Mouse (Mus musculus): ENCODE data around the gene Slc38a3. TPM values are rescaled to one million over a fixed set of nuclear protein-coding genes. Genes with fewer than 3 reads are reported as not detected.

The Slc38a3 gene
- polyA plus RNA-seq, 1 experiment from 2014 or later, result 7.0 TPM

DNA sequence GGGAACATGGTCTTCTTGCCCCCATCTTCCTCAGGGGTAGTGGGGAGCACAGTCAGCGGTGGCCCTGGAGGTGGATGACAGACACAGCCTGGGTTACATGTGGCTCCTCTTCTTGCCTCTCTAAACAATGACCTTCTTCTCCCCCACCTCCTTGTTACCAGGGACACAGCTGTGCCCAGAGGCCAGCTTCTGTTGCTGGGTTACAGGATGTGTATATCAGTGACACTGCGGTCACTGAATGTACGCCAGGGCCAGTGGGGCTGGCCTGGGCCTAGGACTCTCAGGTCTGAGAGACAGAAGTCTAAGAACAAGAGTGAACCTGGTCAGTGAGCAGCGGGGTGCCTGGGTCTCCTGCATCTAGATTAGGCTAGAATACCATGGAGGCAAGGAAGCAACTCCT, 54.3 kb downstream of the Slc38a3 start:
- peaks cover 3% of the 10 kb centered on the region; the same call in 1 of the 2 replicates for H3K4me1 ChIP-seq (ENCODE audit: control insufficient read depth, insufficient read depth, low read length)
- peaks cover 3% of the 10 kb centered on the region; the same call in 1 of the 2 replicates for H3K36me3 ChIP-seq (replicated peaks; ENCODE audit: control insufficient read depth, insufficient read depth, low read depth, low read length)
- 48% methylated on average over 4 of the region's 4 CpGs for WGBS
- H3K9me3 ChIP-seq (replicated peaks; ENCODE audit: control insufficient read depth, low read length), result no peaks in the 10 kb centered on the region
- no peaks in the 10 kb centered on the region for H3K27me3 ChIP-seq (ENCODE audit: control insufficient read depth, insufficient read depth, low read length)
- no peak for DNase-seq (ENCODE audit: low spot score)
- no peak overlapping the region for H3K27ac ChIP-seq (replicated peaks; ENCODE audit: low read depth, low read length)
- H3K9ac ChIP-seq (replicated peaks; ENCODE audit: low read length), result no peak overlapping the region; the same call in 1 of the 2 replicates
- ATAC-seq (replicated peaks; ENCODE audit: insufficient number of reproducible peaks, low FRiP score, low TSS enrichment, low read depth), result no peak
- H3K4me2 ChIP-seq (ENCODE audit: low read depth, low read length), result no peak overlapping the region
- H3K4me3 ChIP-seq (ENCODE audit: low read depth, low read length), result no peak overlapping the region

DNA sequence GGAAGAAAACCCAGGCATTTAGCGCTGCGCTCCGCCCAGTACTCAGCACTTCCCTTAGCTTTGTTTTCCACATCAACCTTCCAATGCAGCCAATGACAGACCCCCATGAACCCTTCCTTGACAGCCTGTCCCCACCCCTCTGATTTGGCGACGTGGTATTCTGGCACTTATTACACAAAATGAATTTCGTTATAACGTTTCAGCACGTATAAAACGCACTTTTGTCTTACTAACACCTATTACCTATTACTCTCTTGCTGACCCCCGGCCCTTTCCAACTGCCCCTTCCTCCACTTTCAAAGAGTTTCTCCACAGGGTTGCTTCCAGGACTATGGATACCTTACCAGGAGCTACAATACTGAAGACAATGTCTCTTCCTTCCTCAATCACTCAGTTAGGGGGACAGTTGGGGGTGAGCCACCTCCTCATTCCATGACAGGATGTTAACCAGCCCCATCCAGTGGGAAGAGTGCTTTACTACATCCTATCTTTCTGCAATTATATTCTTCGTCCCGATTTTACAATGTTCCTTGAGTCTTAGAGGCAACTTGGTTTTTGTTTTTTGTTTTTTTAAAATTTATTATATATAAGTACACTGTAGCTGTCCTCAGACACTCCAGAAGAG, 56.3 kb downstream of the Slc38a3 start:
- peak overlapping the region; percentile 30; the same call in 1 of the 2 replicates for H3K4me3 ChIP-seq (ENCODE audit: low read depth, low read length)
- no peaks in the 10 kb centered on the region for H3K9me3 ChIP-seq (replicated peaks; ENCODE audit: control insufficient read depth, low read length)
- peak overlapping the region; percentile 2; the same call in 1 of the 2 replicates for H3K9ac ChIP-seq (replicated peaks; ENCODE audit: low read length)
- peaks cover 4% of the 10 kb centered on the region; the same call in 1 of the 2 replicates for H3K4me1 ChIP-seq (ENCODE audit: control insufficient read depth, insufficient read depth, low read length)
- H3K27ac ChIP-seq (replicated peaks; ENCODE audit: low read depth, low read length), result peak overlapping the region; percentile 81
- H3K36me3 ChIP-seq (replicated peaks; ENCODE audit: control insufficient read depth, insufficient read depth, low read depth, low read length), result no peaks in the 10 kb centered on the region; the same call in 1 of the 2 replicates
- no peak for DNase-seq (ENCODE audit: low spot score)
- no peak; the same call in 1 of the 2 replicates for ATAC-seq (replicated peaks; ENCODE audit: insufficient number of reproducible peaks, low FRiP score, low TSS enrichment, low read depth)
- H3K4me2 ChIP-seq (ENCODE audit: low read depth, low read length), result peak overlapping the region; percentile 75
- WGBS, result 12% methylated on average over 12 of the region's 12 CpGs
- no peaks in the 10 kb centered on the region for H3K27me3 ChIP-seq (ENCODE audit: control insufficient read depth, insufficient read depth, low read length)

DNA sequence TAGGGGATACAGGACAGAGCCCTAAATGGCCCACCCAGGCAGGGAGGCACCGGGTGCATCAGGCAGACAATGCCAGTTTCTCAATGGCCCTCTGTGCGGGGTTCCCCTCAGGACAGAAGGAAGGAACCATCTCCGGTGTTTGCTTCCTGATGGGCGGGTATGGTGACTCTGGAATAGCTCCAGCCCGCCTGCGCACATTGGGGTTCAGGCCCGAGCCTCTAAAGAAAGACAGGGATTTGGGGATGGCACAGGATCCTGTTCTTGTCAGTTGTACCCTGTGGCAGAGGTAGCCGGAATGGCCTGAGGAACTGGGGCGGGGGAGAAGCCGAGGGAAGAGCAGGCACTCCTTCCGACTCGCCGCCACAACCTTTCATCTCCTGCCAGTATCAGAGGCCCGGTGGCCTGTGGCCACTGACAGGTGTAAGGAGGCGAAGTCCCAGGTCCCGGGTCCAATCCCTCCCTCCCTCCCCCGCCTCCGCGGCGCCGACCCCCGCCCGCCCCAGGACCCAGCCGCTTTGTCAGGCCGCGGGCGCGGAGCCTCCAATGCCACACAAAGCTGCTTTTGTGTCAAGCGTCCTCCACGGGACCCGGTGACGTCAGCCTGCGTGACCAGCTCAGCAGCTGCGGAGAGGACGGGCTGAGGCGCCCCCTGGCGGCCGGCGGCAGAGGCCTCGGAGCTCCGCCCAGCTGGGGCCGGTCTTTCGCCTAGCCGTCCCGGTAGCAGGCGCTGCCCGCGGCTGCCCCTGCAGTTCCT, 57.0 kb downstream of the Slc38a3 start:
- peak overlapping the region; percentile 68 for H3K9ac ChIP-seq (replicated peaks; ENCODE audit: low read length)
- DNase-seq (ENCODE audit: low spot score), result peak; percentile 98
- peak; percentile 90 for ATAC-seq (replicated peaks; ENCODE audit: insufficient number of reproducible peaks, low FRiP score, low TSS enrichment, low read depth)
- H3K36me3 ChIP-seq (replicated peaks; ENCODE audit: control insufficient read depth, insufficient read depth, low read depth, low read length), result no peaks in the 10 kb centered on the region; the same call in 1 of the 2 replicates
- peak overlapping the region; percentile 81 for H3K27ac ChIP-seq (replicated peaks; ENCODE audit: low read depth, low read length)
- H3K4me2 ChIP-seq (ENCODE audit: low read depth, low read length), result peak overlapping the region; percentile 75
- peak overlapping the region; percentile 30 for H3K4me3 ChIP-seq (ENCODE audit: low read depth, low read length)
- H3K4me1 ChIP-seq (ENCODE audit: control insufficient read depth, insufficient read depth, low read length), result peaks cover 9% of the 10 kb centered on the region; the same call in 1 of the 2 replicates
- 4% methylated on average over 47 of the region's 48 CpGs for WGBS
- no peaks in the 10 kb centered on the region for H3K9me3 ChIP-seq (replicated peaks; ENCODE audit: control insufficient read depth, low read length)
- no peaks in the 10 kb centered on the region for H3K27me3 ChIP-seq (ENCODE audit: control insufficient read depth, insufficient read depth, low read length)

DNA sequence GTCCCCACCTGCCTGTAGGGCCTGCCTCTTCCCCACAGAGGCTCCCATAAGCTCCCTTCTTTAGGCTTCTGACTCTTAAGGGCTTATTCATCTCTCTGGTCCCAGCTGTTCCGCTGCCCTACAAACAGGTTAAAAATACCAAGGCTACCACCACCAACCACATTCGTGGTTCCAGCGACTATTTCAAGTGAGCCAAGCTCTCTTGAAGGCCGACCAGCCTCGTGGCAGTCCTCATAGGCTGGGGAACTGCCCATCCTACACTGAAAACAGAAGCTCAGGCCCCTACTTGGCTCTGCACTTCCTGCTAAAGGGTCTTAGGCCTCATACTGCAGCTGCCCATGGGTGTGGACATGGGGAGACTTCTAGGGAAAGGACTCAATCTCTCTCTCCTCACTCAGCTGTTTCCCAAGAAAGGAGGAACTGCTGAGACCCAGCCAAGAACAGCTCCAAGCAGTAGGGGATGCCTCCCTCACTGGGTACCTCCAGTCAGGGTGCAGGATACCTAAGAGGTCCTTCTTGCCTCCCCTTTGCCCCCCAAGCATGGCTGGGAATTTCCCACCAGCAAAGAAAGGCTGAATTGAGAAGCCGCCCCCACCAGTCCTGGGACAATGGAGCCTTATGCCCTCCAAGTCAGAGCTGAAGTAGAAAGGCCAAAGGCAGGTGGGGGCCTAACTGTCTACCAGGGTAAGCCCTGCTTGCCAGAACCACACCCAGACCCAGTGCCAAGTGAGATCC, 57.7 kb downstream of the Slc38a3 start:
- H3K27ac ChIP-seq (replicated peaks; ENCODE audit: low read depth, low read length), result peak overlapping the region; percentile 81
- H3K9ac ChIP-seq (replicated peaks; ENCODE audit: low read length), result peak overlapping the region; percentile 68
- WGBS, result 69% methylated on average over 6 of the region's 6 CpGs
- peaks cover 9% of the 10 kb centered on the region; the same call in 1 of the 2 replicates for H3K4me1 ChIP-seq (ENCODE audit: control insufficient read depth, insufficient read depth, low read length)
- ATAC-seq (replicated peaks; ENCODE audit: insufficient number of reproducible peaks, low FRiP score, low TSS enrichment, low read depth) (peak; percentile 1; the same call in 1 of the 2 replicates), DNase-seq (ENCODE audit: low spot score) (no peak)
- no peak overlapping the region for H3K4me2 ChIP-seq (ENCODE audit: low read depth, low read length)
- no peaks in the 10 kb centered on the region; the same call in 1 of the 2 replicates for H3K36me3 ChIP-seq (replicated peaks; ENCODE audit: control insufficient read depth, insufficient read depth, low read depth, low read length)
- H3K27me3 ChIP-seq (ENCODE audit: control insufficient read depth, insufficient read depth, low read length), result no peaks in the 10 kb centered on the region
- no peak overlapping the region for H3K4me3 ChIP-seq (ENCODE audit: low read depth, low read length)
- H3K9me3 ChIP-seq (replicated peaks; ENCODE audit: control insufficient read depth, low read length), result no peaks in the 10 kb centered on the region

DNA sequence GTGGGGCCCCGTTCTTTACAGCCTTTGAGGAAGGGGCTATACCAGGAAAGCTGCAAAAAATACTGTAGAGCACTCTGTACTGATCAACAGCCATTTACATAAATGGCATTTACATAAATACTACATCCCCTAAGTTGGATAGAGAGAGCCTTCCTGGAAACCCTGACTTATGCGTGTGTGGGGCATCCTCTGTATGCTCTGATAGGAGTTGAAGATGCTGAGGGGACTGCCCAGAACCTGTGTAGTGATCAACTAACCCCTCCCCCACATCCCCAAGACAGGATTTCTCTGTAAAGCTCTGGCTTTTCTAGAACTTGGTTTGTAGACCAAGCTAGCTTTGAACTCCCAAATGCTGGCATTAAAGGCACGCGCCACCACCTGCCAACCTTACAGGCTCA, 59.9 kb downstream of the Slc38a3 start:
- DNase-seq (ENCODE audit: low spot score), result no peak
- WGBS, result 63% methylated on average over 4 of the region's 4 CpGs
- no peak overlapping the region for H3K4me2 ChIP-seq (ENCODE audit: low read depth, low read length)
- no peak for ATAC-seq (replicated peaks; ENCODE audit: insufficient number of reproducible peaks, low FRiP score, low TSS enrichment, low read depth)
- peaks cover 16% of the 10 kb centered on the region for H3K4me1 ChIP-seq (ENCODE audit: control insufficient read depth, insufficient read depth, low read length)
- H3K36me3 ChIP-seq (replicated peaks; ENCODE audit: control insufficient read depth, insufficient read depth, low read depth, low read length), result no peaks in the 10 kb centered on the region
- H3K9me3 ChIP-seq (replicated peaks; ENCODE audit: control insufficient read depth, low read length), result no peaks in the 10 kb centered on the region
- H3K9ac ChIP-seq (replicated peaks; ENCODE audit: low read length), result no peak overlapping the region
- H3K27ac ChIP-seq (replicated peaks; ENCODE audit: low read depth, low read length), result no peak overlapping the region
- H3K4me3 ChIP-seq (ENCODE audit: low read depth, low read length), result no peak overlapping the region
- no peaks in the 10 kb centered on the region for H3K27me3 ChIP-seq (ENCODE audit: control insufficient read depth, insufficient read depth, low read length)

DNA sequence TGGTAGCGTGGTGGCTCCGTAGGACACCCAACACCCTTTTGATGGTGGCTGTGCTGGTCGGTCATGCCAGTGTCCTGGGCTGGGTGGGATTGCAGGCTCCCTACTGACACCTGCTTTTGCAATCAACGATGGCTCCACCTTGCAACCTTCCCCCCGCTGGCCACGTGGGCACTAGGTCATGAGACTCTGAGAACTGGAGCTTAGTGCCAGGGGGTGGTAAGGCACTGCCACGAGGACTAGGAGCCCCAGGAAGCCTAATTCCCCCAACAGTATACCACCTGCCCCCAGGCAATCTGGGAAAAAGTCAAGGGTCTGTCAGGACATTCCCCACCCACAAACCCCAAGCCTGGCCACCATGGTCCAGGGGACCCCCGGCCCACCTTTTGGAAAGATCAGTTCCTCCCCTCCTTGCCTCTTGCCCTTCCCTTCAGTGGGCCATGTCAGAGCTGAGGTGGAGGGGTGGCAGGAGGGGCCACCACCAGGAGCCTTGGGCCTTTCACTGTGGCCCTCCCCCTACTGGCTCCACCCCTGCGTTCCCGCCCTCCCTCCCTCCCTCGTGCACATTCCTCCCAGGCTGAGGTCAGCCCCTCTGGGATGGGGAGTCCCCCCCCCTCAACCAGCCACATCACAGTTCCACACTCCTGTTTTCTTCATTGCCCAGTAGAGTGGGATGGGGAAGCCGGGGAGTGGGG, 60.4 kb downstream of the Slc38a3 start, which contains the start of gene Sema3b:
TSS of gene Sema3b (minus strand) at position 489 of the 692 bp plus-strand sequence.
- no peaks in the 10 kb centered on the region for H3K9me3 ChIP-seq (replicated peaks; ENCODE audit: control insufficient read depth, low read length)
- H3K9ac ChIP-seq (replicated peaks; ENCODE audit: low read length), result peak within 1 kb of the TSS; percentile 10; the same call in 1 of the 2 replicates
- no peaks in the 10 kb centered on the region for H3K36me3 ChIP-seq (replicated peaks; ENCODE audit: control insufficient read depth, insufficient read depth, low read depth, low read length)
- no peak for ATAC-seq (replicated peaks; ENCODE audit: insufficient number of reproducible peaks, low FRiP score, low TSS enrichment, low read depth)
- DNase-seq (ENCODE audit: low spot score), result no peak
- H3K4me1 ChIP-seq (ENCODE audit: control insufficient read depth, insufficient read depth, low read length), result peaks cover 16% of the 10 kb centered on the region
- 40% methylated on average over 12 of the region's 12 CpGs for whole genome bisulfite sequencing
- no peak within 1 kb of the TSS for H3K4me2 ChIP-seq (ENCODE audit: low read depth, low read length)
- H3K27ac ChIP-seq (replicated peaks; ENCODE audit: low read depth, low read length), result no peak within 1 kb of the TSS
- no peak within 1 kb of the TSS for H3K4me3 ChIP-seq (ENCODE audit: low read depth, low read length)
- no peaks in the 10 kb centered on the region for H3K27me3 ChIP-seq (ENCODE audit: control insufficient read depth, insufficient read depth, low read length)

DNA sequence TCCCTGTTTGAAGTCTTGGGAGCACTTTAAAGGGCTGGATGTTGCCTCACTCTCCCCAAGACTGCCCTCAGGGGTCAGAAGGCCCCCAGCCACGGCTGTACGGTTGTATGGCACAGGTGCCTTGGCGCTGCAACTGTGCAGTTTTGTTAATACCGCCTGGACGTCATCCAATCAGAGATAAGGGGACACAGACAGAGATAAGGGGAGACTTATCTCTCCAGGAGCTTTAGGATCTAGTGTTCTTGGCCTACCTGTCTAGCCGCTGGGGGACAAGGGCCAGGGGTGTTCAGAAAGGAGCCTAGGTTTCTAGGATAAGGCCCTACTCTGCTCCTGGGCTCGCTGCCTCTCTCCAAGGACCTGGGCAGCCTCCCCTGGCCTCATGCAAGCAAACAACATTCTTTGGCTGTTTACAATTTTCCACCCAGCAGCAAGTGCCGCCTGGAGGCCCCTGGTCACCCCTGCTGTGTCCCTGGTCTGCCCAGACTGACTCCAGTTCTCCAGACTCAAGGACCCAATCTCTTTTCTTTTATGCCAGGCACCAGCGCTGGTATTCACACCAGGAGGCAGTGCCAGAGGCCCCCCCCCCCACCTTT, 61.6 kb downstream of the Slc38a3 start:
- no peaks in the 10 kb centered on the region for H3K36me3 ChIP-seq (replicated peaks; ENCODE audit: control insufficient read depth, insufficient read depth, low read depth, low read length)
- no peak overlapping the region for H3K27ac ChIP-seq (replicated peaks; ENCODE audit: low read depth, low read length)
- H3K9me3 ChIP-seq (replicated peaks; ENCODE audit: control insufficient read depth, low read length), result no peaks in the 10 kb centered on the region
- DNase-seq (ENCODE audit: low spot score) (no peak), ATAC-seq (replicated peaks; ENCODE audit: insufficient number of reproducible peaks, low FRiP score, low TSS enrichment, low read depth) (no peak)
- 55% methylated on average over 9 of the region's 9 CpGs for whole genome bisulfite sequencing
- no peak overlapping the region for H3K4me2 ChIP-seq (ENCODE audit: low read depth, low read length)
- H3K4me1 ChIP-seq (ENCODE audit: control insufficient read depth, insufficient read depth, low read length), result peaks cover 16% of the 10 kb centered on the region
- H3K27me3 ChIP-seq (ENCODE audit: control insufficient read depth, insufficient read depth, low read length), result no peaks in the 10 kb centered on the region
- H3K4me3 ChIP-seq (ENCODE audit: low read depth, low read length), result no peak overlapping the region
- H3K9ac ChIP-seq (replicated peaks; ENCODE audit: low read length), result peak overlapping the region; percentile 19; the same call in 1 of the 2 replicates
